Mouse (Mus musculus) MEL-GATA-1-ER (cell line): ENCODE measurements around the gene Ccdc92b.
"Not testable (repeated sequence)": the region's sequence is repeated elsewhere in the genome, so short reads cannot be mapped to it uniquely, and the experiment has no call there.

Experiments used
- DNase-seq: peaks from one replicate; pipeline ENCODE4 v3.0.0-alpha.2; 2012; ENCODE audit warnings: low read depth; ENCODE audit errors: extremely low read depth

The Ccdc92b gene

GRCm38 (mm10) chr11:74619201-74619955 is at the start of gene Ccdc92b:
Gene Ccdc92b, plus strand, starts transcription at chr11:74619605.
- peak; percentile 35 for DNase-seq

DNA sequence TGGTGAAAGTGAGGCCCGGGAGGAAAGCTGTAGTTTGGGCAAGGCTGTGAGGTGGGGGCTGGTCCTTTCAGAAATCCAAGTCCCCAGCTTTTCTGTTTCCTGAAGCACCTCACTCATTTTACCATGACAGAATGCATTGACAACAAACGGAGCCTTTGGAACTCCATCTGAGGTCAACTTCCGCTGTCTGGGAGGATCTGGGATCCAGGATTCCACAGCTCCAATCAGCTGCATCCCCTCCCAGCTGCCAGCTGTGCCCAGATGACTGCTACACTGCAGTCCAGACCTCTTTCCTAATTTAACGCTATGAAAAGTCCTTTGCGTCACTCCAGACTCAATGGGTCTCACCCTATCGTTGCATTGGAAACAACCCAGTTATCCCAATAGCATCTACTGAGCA is 49.7 kb upstream of the Ccdc92b start:
- no peak for DNase-seq

DNA sequence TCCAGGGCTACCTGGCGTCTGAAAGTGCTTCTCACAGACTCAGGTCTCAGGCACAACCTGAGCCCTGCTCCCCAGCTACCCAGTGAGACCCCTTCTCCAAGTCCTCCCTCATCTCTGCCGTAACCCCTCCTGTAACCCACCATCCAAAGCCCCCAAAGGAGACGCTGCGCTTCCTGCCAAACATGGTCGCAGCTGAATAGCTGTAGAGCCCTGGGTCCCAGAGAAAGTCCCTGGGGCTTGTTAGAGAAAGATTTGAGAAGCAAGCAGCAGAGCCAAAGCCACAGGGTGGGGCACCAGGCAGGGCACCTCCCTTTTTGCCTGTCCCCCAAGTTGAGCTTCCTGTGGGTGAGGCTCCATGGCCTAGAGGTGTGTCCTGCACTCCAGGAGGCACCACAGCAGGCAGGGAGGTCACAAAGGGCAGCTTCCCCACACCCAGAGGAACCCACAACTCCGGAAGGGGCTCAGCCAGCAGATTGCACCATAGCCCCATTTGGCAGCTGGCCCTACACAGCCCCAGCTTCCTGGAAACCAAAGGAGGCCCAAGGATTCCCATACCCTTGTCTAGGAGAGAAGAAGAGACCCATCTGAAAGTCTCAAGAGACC is 46.8 kb upstream of the Ccdc92b start:
- peak; percentile 79 for DNase-seq

- peak; percentile 51 for DNase-seq
Measured at GRCm38 (mm10) chr11:74574768-74575434, 44.5 kb upstream of the Ccdc92b start.

GRCm38 (mm10) chr11:74575940-74576339 is 43.5 kb upstream of the Ccdc92b start:
- peak; percentile 99 for DNase-seq

- peak; percentile 91 for DNase-seq
Measured at GRCm38 (mm10) chr11:74577068-74577467, 42.3 kb upstream of the Ccdc92b start.

- not testable (repeated sequence) for DNase-seq
Measured at GRCm38 (mm10) chr11:74581333-74581732, 38.1 kb upstream of the Ccdc92b start.

DNA sequence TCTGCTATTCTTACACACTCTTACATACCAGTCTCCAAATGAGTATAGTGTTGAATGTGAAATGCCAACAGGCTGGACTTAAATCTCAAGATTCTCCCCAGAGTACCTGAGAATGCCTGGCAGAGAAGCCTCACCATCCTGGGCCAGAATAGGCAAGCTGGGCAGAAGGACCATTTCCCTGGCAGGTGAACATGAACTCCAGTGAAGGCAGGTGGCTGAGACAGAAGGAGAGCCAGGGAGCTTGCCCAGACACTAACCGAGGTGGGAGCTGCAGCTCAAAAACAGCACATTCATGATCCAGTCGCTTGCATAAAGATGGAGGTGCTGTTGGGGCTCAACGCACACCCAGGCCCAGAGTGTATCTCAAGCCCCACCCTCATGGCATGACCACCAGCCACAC is 36.9 kb upstream of the Ccdc92b start:
- no peak for DNase-seq

DNA sequence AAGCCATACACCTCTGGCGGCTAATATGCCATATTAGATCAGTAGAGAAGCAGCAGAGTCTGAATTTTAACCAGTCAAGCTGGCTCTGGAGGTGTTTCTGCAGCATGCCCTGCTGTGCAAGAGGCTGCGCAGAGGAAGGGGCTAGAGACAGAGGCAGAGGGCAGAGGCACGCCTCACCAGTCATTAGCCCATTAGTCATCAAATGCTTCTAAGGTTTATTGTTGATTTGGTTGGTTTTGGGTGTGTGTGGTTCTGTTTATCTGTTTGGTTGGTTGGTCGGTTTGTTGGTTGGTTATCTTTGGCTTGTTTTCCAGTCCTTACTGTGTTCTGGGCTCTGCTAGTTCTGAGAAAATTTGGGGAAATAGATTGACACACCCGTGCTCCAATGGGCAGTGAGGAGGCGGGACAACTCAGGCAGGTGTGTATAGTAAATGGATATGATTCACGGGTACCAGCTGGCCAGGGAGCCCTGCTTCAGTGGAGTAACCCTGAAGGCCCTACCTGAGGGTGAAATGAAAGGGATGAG is 35.5 kb upstream of the Ccdc92b start:
- no peak for DNase-seq

- DNase-seq: peak; percentile 39
Measured at GRCm38 (mm10) chr11:74584946-74585723, 34.3 kb upstream of the Ccdc92b start.

GRCm38 (mm10) chr11:74586401-74586800 is 33.0 kb upstream of the Ccdc92b start:
- DNase-seq: no peak

DNA sequence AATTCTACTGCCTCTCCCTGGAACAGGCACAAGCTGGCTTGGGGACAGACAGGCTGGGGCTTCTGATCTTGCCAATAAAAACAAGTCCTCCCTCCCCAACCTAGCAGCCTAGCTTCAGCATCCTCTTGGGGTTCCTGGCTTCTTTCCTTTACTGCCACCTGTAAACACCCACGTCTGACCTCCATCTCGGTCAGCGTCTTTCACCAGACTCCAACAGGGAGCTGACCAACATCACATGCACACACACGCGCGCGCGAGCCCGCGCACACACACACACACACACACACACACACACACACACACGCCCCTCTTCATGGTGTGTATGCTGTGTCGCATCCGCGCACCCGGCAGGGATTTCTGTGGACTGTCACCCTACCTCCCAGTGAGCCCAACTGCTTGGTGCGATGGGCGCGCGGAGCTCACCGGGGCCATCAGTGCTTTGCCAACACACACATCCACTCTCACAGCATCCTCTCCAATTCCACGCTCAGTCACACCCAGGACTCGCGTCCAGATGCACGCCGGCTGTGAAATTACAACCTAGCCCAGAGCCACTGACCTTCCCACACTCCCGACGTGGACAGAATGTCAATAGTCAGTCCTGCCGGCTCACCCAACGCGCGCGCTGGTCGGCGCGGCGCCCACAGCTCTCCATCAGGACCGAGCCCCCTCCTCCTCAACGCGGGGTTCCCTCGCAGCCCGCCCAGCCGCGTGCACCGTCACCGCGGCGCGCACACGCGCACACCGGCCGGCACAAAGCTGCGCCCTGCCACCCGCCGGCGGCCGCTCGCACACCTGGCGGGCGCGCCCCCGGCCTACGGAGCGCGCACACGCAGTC is 29.8 kb upstream of the Ccdc92b start:
- DNase-seq: no peak

- no peak for DNase-seq
Measured at GRCm38 (mm10) chr11:74590239-74590596, 29.2 kb upstream of the Ccdc92b start.

GRCm38 (mm10) chr11:74590691-74591090 is 28.7 kb upstream of the Ccdc92b start:
- no peak for DNase-seq

DNA sequence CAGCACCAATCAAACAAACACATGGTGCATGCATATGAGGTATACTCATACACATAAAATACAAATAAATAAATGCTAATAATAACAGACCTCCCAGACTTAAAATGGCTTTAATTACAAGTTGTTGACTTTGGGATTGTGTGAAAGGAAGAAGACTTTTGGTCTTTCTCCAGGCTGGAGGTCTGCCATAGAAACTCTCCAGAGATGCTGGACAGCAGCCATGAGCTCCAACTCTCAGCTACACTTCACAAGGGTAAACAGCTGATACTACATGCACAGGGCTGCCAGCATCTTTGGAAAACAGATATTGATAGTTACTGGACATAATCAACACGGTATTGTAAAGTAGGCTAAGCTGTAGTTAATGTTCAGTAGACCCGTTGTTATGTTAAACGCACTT is 27.2 kb upstream of the Ccdc92b start:
- DNase-seq: no peak

DNA sequence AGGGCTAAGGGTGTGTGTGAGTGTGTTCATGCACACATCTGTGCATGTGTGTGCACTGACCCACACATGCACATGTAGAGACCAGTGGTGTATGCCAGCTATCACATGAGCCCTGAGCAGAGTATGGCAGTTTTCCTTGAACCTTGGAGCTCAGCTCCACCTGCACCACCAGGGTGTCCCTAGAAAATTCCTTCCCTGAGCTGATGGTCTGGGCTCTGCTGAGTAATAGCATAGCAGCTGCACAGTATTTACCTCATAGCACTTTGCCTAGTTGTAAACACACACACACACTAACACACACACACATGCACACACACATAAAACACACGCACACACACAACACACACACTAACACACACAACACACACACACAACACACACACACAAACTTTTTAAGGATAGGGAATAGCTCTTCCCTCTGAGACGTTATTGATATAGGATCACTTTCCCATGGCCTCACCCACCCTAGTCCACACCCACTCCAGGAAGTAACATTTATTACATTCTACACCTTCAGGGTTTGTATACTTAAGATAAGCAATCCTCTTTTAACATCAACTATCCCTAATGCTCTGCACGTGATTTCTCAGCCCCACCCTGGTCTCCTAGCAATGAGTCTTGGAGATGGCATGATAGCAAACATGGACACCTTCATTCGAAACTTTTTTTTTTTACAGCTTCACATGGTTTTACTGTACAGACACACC is 22.0 kb upstream of the Ccdc92b start:
- DNase-seq: no peak

DNA sequence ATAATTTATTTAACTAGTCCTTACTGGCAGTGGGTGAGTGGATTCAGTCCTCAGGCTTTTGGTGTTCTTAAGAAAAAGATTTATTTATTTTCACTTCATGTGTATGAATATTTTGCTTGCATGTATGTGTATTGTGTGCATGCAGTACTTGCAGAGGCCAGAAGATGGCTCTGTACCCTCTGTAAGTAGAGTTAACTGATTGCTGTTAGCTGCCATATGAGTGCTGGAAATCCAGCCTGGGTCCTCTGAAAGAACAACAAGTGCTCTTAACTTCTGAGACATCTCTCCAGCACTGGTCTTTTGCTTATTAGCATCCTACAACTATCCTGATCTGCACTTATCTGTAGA is 21.4 kb upstream of the Ccdc92b start:
- no peak for DNase-seq

DNA sequence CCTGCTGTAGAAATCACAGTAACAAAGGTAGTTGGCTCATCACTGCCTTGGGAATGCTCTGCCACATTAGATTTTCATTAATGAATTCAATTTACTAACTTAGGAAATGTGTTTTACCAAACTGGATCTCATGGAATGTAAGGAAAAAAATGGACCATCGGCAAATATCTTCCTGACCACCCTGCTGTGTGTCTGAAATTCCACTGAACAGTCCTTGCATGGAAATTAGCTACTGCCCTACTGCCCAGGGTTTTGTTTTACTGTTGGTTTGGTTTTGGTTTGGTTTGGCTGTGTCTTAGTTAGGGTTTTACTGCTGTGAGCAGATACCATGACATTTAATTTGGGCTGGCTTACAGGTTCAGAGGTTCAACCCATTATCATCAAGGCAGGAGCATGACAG is 17.1 kb upstream of the Ccdc92b start:
- DNase-seq: no peak

GRCm38 (mm10) chr11:74610068-74610467 is 9.3 kb upstream of the Ccdc92b start:
- DNase-seq: no peak

DNA sequence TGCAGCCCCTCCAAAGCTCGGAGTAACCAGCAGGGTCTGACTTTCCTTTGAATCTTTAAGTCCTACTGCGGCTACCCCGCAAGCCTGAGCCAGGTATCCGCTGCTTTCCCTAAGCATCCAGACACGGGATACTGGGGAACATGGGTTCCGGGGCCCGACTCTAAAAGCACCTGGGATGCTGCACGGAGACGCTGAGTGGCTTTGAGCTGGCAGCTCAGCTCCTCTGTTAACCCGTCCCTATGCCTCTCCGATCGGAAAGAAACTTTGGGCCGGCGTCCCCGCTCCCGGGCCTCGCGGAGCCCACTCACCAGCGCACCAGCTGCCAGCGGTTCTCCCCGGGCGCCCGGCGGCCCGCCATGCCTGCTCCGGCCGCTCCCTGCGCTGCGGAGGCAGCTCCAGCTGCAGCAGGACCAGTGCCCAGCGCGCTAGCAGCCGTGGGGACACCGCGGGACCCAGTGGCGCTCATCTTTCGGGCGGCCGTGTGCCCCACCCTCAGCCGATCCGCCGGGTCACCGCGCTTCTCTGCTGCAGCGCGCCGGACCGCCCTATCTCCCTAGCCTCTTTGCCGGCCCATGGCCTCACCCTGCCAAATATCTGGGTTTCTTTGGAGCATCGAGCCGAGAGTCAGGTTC is 8.7 kb upstream of the Ccdc92b start, which contains the start of gene Rap1gap2:
Gene Rap1gap2 (minus strand): TSS at position 371 of the 632 bp plus-strand sequence.
- no peak for DNase-seq
